Mouse (Mus musculus) lung, postnatal 25 days (tissue): ENCODE measurements around the gene Acot4.
"Not testable (repeated sequence)": the region's sequence is repeated elsewhere in the genome, so short reads cannot be mapped to it uniquely, and the experiment has no call there.

Source experiments
- DNase-seq: peaks from one replicate; pipeline ENCODE4 v3.0.0; 2022; ENCODE audit warnings: low spot score

Gene Acot4

GRCm38 (mm10) chr12:84038241-84038640 is at the start of gene Acot4:
Acot4 (plus strand) TSS chr12:84038379.
- peak; percentile 14 for DNase-seq

GRCm38 (mm10) chr12:83988483-83988882 is 49.7 kb upstream of the Acot4 start:
- no peak for DNase-seq

GRCm38 (mm10) chr12:83989378-83989777 is 48.8 kb upstream of the Acot4 start:
- no peak for DNase-seq

GRCm38 (mm10) chr12:83997221-83997620 is 41.0 kb upstream of the Acot4 start:
- no peak for DNase-seq

- DNase-seq = no peak
Observed at GRCm38 (mm10) chr12:83998341-83999107, 39.7 kb upstream of the Acot4 start.

GRCm38 (mm10) chr12:83999237-83999636 is 38.9 kb upstream of the Acot4 start:
- peak; percentile 75 for DNase-seq

- DNase-seq = no peak
Observed at GRCm38 (mm10) chr12:84000418-84000817, 37.8 kb upstream of the Acot4 start.

- no peak for DNase-seq
Observed at GRCm38 (mm10) chr12:84003866-84004265, 34.3 kb upstream of the Acot4 start.

- peak; percentile 47 for DNase-seq
Observed at GRCm38 (mm10) chr12:84008251-84008650, 29.9 kb upstream of the Acot4 start.

GRCm38 (mm10) chr12:84008729-84009128 is 29.4 kb upstream of the Acot4 start:
- no peak for DNase-seq

- DNase-seq = peak; percentile 89
Observed at GRCm38 (mm10) chr12:84009171-84009965, 28.8 kb upstream of the Acot4 start, which contains the start of gene Acot1. Acot1 (plus strand) TSS chr12:84009490.

- DNase-seq = no peak
Observed at GRCm38 (mm10) chr12:84010201-84010600, 28.0 kb upstream of the Acot4 start.

- peak; percentile 80 for DNase-seq
Observed at GRCm38 (mm10) chr12:84011251-84012040, 26.7 kb upstream of the Acot4 start.

- DNase-seq = no peak
Observed at GRCm38 (mm10) chr12:84013130-84013529, 25.0 kb upstream of the Acot4 start.

GRCm38 (mm10) chr12:84013701-84014100 is 24.5 kb upstream of the Acot4 start:
- no peak for DNase-seq

- DNase-seq = peak; percentile 87
Observed at GRCm38 (mm10) chr12:84020528-84020927, 17.7 kb upstream of the Acot4 start.

GRCm38 (mm10) chr12:84022266-84022665 is 15.9 kb upstream of the Acot4 start:
- not testable (repeated sequence) for DNase-seq

- DNase-seq = no peak
Observed at GRCm38 (mm10) chr12:84023052-84023745, 15.0 kb upstream of the Acot4 start.

GRCm38 (mm10) chr12:84025888-84026287 is 12.3 kb upstream of the Acot4 start:
- no peak for DNase-seq

GRCm38 (mm10) chr12:84028328-84028727 is 9.9 kb upstream of the Acot4 start:
- not testable (repeated sequence) for DNase-seq

- DNase-seq = not testable (repeated sequence)
Observed at GRCm38 (mm10) chr12:84029043-84029442, 9.1 kb upstream of the Acot4 start.
